Mouse (Mus musculus) 416B (cell line): ENCODE results near the gene Nup98.
A peak's percentile ranks its signal among the peaks of the same experiment; 100 is the strongest.

Experiments
- DNase-seq: peaks from one replicate; pipeline ENCODE4 v3.0.0; 2011; ENCODE audit warnings: low read depth

Gene Nup98

GRCm38 (mm10) chr7:102229814-102230213 is 19.8 kb upstream of the Nup98 start:
- DNase-seq, result no peak

- no peak for DNase-seq
Measured at GRCm38 (mm10) chr7:102228049-102228670, 18.2 kb upstream of the Nup98 start.

- no peak for DNase-seq
Measured at GRCm38 (mm10) chr7:102226051-102226450, 16.1 kb upstream of the Nup98 start.

- peak; percentile 80 for DNase-seq
Measured at GRCm38 (mm10) chr7:102223883-102224738, 14.1 kb upstream of the Nup98 start.

GRCm38 (mm10) chr7:102222830-102223556 is 13.0 kb upstream of the Nup98 start:
- peak; percentile 84 for DNase-seq

- DNase-seq, result peak; percentile 85
Measured at GRCm38 (mm10) chr7:102222336-102222735, 12.4 kb upstream of the Nup98 start.

- peak; percentile 54 for DNase-seq
Measured at GRCm38 (mm10) chr7:102221899-102222298, 11.9 kb upstream of the Nup98 start.

- DNase-seq, result no peak
Measured at GRCm38 (mm10) chr7:102211071-102211470, 1.1 kb upstream of the Nup98 start.

GRCm38 (mm10) chr7:102208806-102209363 is 1.1 kb downstream of the Nup98 start:
- DNase-seq, result no peak

GRCm38 (mm10) chr7:102205646-102206045 is 4.3 kb downstream of the Nup98 start:
- peak; percentile 36 for DNase-seq

- DNase-seq, result no peak
Measured at GRCm38 (mm10) chr7:102204296-102204857, 5.6 kb downstream of the Nup98 start.

- no peak for DNase-seq
Measured at GRCm38 (mm10) chr7:102200996-102201785, 8.8 kb downstream of the Nup98 start.

- DNase-seq, result no peak
Measured at GRCm38 (mm10) chr7:102200576-102200975, 9.4 kb downstream of the Nup98 start.

GRCm38 (mm10) chr7:102192356-102192755 is 17.6 kb downstream of the Nup98 start:
- DNase-seq, result peak; percentile 52

- DNase-seq, result no peak
Measured at GRCm38 (mm10) chr7:102183849-102184248, 26.1 kb downstream of the Nup98 start.

GRCm38 (mm10) chr7:102170300-102170699 is 39.7 kb downstream of the Nup98 start:
- peak; percentile 69 for DNase-seq

- peak; percentile 85 for DNase-seq
Measured at GRCm38 (mm10) chr7:102153691-102154090, 56.3 kb downstream of the Nup98 start.

- DNase-seq, result no peak
Measured at GRCm38 (mm10) chr7:102137898-102138297, 72.1 kb downstream of the Nup98 start.

GRCm38 (mm10) chr7:102137464-102137863 is 72.5 kb downstream of the Nup98 start:
- DNase-seq, result peak; percentile 66

- DNase-seq, result no peak
Measured at GRCm38 (mm10) chr7:102132395-102132794, 77.6 kb downstream of the Nup98 start.

- DNase-seq, result no peak
Measured at GRCm38 (mm10) chr7:102120326-102120725, 89.7 kb downstream of the Nup98 start.
